Mouse (Mus musculus): ENCODE results near the gene Smg7.

Gene Smg7

DNA sequence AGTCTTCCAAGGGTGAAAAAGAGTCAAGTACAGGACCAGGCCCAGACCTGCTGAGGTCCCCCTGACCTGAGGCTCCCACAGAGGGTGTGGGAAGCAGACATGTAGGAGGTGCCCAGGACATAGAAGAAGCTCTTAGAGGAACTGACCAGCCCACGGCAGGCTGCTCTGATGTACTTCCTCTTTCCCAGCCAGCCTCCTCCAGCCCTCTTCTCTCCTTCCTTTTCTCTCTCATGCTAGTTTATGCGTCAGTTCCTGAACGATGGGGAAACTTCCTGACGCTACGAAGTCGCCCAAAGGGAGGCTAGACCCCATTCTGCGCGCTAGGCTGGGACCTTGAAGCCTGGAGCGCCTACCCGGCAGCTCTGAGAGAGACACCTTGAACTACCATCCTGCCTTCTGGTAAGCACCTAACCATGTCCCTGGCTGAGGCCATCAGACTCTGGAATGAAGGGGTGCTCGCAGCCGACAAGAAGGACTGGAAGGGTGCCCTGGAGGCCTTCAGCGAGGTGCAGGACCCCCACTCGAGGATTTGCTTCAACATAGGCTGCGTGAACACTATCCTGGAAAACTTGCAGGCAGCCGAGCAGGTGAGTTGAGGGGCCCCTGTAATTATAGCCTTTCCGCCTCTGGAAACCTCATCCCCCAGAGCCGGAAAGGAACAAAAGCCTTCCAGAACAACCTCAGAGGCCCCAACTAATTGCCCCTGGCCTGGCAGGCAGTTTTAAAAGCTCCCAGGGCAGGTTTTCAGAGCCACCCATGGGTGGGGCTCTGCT is 94.6 kb downstream of the Smg7 start:
- DNase-seq (ENCODE audit: low spot score), result peak; percentile 57

- DNase-seq (ENCODE audit: low spot score), result no peak
These were observed 97.5 kb downstream of the Smg7 start for GRCm38 (mm10) chr1:152804907-152805306.

- DNase-seq (ENCODE audit: low spot score), result no peak
These were observed 101.7 kb downstream of the Smg7 start for GRCm38 (mm10) chr1:152800633-152801176.

GRCm38 (mm10) chr1:152799897-152800296 is 102.5 kb downstream of the Smg7 start, which contains the start of gene Ncf2:
Gene Ncf2 (plus strand): TSS chr1:152800194.
- no peak for DNase-seq (ENCODE audit: low spot score)

DNA sequence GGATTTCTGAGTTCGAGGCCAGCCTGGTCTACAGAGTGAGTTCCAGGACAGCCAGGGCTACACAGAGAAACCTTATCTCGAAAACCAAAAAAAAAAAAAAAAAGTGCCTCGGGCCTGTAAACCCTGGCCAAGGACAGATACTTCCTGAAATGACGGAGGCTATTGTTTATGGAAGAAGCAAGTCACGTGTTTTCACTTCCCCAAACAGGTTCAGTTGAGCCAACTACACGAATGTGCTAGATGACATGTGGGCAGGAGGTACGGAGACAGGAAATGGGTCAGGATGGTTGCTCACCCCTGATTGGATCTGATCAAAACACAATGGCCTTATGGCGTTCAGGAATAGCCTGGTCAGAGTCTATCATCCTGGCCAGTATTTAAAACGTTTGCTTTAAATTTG is 104.3 kb downstream of the Smg7 start:
- DNase-seq (ENCODE audit: low spot score), result peak; percentile 71

GRCm38 (mm10) chr1:152796683-152797263 is 105.7 kb downstream of the Smg7 start:
- no peak for DNase-seq (ENCODE audit: low spot score)

DNA sequence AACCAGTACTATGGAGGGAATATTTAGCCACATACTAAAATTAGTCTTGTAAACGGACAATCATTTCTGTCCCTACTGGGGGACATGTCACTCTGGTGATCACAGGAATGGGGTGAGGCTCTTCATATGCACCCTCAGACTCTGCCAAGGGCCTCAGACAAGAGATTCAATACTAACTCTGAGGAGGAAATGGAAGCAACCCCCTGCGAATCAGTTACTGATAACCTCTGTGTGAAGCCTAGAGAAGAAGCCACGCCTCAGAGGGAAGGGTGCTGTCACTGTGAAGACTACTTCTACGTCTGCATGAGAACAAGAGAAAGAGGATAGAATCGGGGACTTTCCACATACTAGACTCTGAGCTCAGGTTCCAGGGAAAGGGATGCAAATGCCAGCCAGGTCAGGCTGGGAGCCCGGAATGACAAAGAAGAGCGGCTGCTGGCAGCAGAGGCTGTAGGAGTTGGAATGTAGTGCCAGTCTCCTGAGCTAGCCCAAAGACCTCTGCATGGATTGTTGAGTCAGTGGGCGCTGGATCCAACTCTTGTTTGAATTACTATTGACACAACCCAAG is 106.7 kb downstream of the Smg7 start:
- DNase-seq (ENCODE audit: low spot score), result no peak

DNA sequence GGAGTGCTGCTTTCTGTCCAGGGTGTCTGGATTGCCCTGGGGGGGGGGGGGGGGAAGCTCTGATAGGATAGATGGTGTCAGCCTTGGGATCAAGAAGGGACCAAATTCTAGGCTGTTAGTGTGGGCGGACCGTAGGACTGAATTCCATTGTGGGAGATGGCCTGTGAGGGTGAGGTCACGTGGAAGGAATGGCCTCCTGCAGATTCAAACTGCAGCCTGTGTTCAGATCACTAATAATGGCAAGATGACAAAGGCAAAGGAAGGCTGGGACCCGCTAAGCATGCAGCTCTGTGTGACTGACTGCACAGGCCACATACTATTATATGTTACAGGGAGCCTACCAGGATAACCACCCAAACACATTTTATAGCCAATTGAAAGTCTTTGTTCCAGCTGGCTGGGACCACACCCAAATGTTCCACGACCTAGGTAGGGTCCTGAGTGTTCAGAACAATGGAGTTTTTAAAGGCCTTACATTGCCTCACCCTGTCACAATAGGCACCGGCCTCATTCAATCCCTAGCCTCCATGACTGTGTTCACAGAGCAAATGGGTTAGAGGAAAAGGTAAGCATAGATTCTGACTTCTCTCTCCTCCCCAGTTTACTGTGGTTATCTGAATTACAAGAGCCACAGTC is 108.8 kb downstream of the Smg7 start:
- DNase-seq (ENCODE audit: low spot score), result no peak

DNA sequence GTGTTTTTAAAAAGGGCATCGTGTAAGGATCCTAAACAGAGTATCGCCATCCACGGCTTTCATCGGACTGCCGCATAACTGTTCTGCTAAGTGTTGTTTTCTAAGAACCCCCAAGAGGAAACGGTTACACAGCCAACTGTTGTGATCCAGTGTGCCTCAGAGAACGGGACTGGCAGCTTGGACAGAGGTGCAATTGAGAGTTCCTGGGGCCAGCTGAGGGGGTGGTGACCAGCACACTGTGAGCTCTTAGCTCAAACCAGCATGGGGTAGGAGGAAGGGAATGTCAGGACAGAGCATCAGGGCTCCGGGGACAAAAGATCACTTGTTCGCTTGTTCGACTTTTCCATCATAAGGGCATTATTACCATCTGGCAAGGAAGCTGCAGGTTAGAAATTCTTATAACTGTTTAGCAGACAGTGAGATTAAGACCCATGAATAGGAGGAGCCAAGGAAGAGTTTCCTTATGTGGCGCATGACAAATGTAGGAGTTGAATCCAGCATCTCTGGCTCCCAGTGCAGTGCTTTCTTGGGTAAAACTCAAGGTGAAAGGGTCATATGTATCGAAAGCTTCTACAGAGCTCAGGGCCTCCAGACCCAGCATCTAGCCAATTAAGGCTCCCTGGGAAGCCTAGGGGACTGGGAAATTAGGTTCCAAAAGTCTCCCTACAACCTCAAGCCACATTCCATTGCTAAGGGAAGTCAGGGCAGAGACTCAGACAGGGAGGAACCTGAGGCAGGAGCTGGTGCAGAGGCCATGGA is 109.5 kb downstream of the Smg7 start:
- no peak for DNase-seq (ENCODE audit: low spot score)

- DNase-seq (ENCODE audit: low spot score), result no peak
These were observed 111.2 kb downstream of the Smg7 start for GRCm38 (mm10) chr1:152791269-152791668.

- DNase-seq (ENCODE audit: low spot score), result no peak
These were observed 111.6 kb downstream of the Smg7 start for GRCm38 (mm10) chr1:152790821-152791220.

GRCm38 (mm10) chr1:152790254-152790653 is 112.2 kb downstream of the Smg7 start:
- no peak for DNase-seq (ENCODE audit: low spot score)

DNA sequence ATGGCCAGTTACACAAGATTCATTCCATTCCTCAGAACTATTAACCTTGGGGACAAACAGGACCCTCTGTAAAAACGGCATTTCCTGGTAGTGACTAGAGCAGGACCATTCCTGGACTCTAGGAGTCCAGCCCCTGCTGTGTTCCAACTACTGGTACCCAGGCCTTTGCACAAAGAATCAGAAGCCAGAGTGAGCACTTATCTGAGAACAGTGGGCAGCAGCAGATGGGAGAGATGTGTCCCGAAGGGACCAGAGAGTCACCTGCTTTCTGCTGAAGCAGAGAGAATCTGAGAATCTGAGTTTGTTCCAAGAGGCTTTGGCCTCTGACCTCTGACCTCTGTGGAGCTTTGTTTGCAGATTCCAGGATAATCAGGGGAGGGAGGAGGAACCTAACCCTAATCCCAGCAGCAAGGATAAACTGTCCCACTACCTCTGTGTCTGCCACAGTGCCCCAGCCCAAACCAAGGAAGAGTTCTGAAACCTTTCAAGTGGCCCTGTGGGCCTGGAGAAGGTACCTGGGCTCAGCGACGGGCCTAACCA is 114.3 kb downstream of the Smg7 start:
- no peak for DNase-seq (ENCODE audit: low spot score)
